Mouse (Mus musculus): Measurements from ENCODE around the gene Hamp. TPM values are rescaled to one million over a fixed set of nuclear protein-coding genes. Genes with fewer than 3 reads are reported as not detected.

Hamp gene
- total RNA-seq (2012; rRNA removed) = not detected in 2 replicates

DNA sequence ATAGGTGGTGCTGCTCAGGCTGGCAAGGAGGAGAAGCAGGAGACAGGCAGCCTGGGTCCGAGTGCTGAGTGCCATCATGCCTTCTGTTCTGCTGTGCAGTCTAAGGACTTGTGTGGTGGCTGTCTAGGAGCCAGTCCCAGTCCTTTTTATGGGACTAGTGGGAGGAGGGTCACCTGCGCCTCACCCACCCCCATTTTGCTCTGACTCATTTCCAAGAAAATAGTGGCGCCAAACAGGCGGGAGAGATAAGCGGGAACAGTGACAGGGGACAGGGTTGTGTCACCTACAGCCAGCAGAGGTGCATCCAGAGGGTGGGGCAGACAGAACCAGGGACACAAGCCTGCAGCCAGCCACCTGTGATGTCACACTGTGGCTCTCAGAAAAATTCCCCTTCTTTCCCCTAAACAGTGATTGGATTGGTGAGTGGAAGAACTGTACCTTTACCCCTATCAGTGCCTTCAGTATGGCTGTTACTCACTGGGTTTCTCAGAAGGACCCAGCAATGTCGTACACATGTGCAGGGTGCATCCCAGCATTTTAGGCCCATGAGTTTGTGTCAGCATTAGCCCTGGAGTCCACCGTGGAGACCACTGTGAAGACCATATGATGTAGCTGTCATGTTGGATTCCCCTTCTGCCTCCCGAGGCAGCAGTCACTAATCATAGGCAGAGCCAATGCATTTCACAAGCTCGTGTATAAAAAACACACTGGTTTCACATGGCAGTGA is at the start of gene Hamp:
TSS of gene Hamp (minus strand) at position 124 of the 727 bp plus-strand sequence.
- H3K4me1 ChIP-seq (ENCODE audit: control insufficient read depth in 2 of 2, insufficient read depth in 2 of 2, low read length in 2 of 2, poor library complexity in 1 of 2) = no peaks in the 10 kb centered on the region
- TF ChIP-seq ZNF384 (IDR thresholded peaks at IDR 0.05; ENCODE audit: low read depth, low read length) = no peak
- TF ChIP-seq CHD2 (IDR thresholded peaks at IDR 0.05; ENCODE audit: low read depth, low read length) = no peak
- no peak for TF ChIP-seq ZC3H11A (IDR thresholded peaks at IDR 0.05; ENCODE audit: borderline replicate concordance, low read depth, low read length)
- TF ChIP-seq MAFK (IDR thresholded peaks at IDR 0.05; ENCODE audit: insufficient read depth, low read depth, low read length) = no peak
- no peak for TF ChIP-seq HCFC1 (IDR thresholded peaks at IDR 0.05; ENCODE audit: borderline replicate concordance, insufficient read depth, low read length)
- in situ Hi-C loops (cut with MboI; ENCODE audit: low sequenced_read_pairs in 2 of 2, unreplicated experiment in 2 of 2) = no loop called here
- no peaks in the 10 kb centered on the region for H3K9me3 ChIP-seq (ENCODE audit: control insufficient read depth, insufficient read depth, low read depth, low read length)
- no peak within 1 kb of the TSS for H3K27ac ChIP-seq (ENCODE audit: insufficient read depth, low read depth, low read length, poor library complexity, severe bottlenecking)
- H3K9ac ChIP-seq (ENCODE audit: insufficient read depth, low read depth, low read length, poor library complexity, severe bottlenecking) = no peak within 1 kb of the TSS
- no peak for DNase-seq (ENCODE audit: low read depth, low spot score)
- peaks cover 8% of the 10 kb centered on the region; the same call in 1 of the 2 replicates for H3K36me3 ChIP-seq (ENCODE audit: control insufficient read depth, insufficient read depth, low read length, poor library complexity, severe bottlenecking)
- H3K4me3 ChIP-seq (ENCODE audit: insufficient read depth in 1 of 2, low read depth in 1 of 2, low read length in 2 of 2, poor library complexity in 1 of 2, severe bottlenecking in 1 of 2) = no peak within 1 kb of the TSS

DNA sequence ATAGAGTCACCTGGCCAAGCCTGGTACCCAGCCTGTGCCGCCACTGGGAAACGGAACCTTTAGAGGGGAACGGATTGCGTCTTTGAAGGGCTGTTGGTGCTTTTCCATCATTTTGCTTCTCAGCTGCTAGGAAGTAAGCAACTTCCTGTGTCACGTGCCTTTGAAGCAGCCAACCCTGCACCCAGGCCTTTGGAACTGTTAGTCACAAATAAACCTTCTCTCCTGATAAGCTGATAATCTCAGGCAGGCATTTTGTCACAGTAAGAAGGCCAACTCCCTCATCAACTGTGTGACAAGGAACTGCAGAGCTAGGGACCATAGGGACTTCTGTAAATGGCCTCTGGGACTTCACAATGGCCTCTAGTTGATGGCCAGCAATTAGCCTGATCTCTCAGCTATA is 48.3 kb upstream of the Hamp start:
- DNase-seq (ENCODE audit: low read depth, low spot score) = no peak
- Histone ChIP-seq H3K9me3 (ENCODE audit: control insufficient read depth, insufficient read depth, low read depth, low read length) (no peaks in the 10 kb centered on the region), H3K4me1 (ENCODE audit: control insufficient read depth in 2 of 2, insufficient read depth in 2 of 2, low read length in 2 of 2, poor library complexity in 1 of 2) (no peaks in the 10 kb centered on the region), H3K9ac (ENCODE audit: insufficient read depth, low read depth, low read length, poor library complexity, severe bottlenecking) (no peak overlapping the region), H3K36me3 (ENCODE audit: control insufficient read depth, insufficient read depth, low read length, poor library complexity, severe bottlenecking) (no peaks in the 10 kb centered on the region), H3K4me3 (ENCODE audit: insufficient read depth in 1 of 2, low read depth in 1 of 2, low read length in 2 of 2, poor library complexity in 1 of 2, severe bottlenecking in 1 of 2) (no peak overlapping the region), H3K27ac (ENCODE audit: insufficient read depth, low read depth, low read length, poor library complexity, severe bottlenecking) (no peak overlapping the region)
- TF ChIP-seq CHD2 (IDR thresholded peaks at IDR 0.05; ENCODE audit: low read depth, low read length) (no peak), HCFC1 (IDR thresholded peaks at IDR 0.05; ENCODE audit: borderline replicate concordance, insufficient read depth, low read length) (no peak)
- in situ Hi-C loops (cut with MboI; ENCODE audit: low sequenced_read_pairs in 2 of 2, unreplicated experiment in 2 of 2) = no loop called here

DNA sequence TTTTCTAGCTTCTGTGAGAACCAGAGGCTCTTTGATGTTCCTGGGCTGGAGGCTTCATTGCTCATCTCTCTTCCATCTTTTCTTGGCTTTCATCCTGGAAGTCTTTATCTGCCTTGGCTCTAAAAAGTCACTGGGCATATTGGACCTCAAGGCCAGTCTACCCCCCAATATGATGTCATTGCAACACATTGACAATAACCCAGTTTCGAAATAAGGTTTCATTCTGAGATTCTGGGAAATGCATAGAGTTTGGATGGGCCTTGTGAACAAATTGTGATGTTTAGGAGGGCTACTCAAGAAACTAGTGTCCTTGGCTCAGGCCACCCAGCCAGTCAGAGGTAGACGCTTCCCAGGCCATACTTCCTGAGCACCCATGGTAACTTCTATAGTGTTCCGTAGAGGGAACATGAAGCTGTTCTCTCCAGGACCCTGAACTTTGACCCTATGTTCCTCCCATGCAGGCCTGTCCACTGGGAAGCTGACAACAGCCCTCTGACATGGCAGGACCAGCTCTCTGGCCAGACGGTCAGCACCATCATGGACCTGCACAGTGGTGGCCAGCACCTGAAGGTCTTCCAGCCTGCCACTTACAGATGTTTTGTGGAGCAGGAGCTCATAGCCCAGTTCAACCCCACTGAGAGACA is 44.8 kb upstream of the Hamp start:
- TF ChIP-seq ZNF384 (IDR thresholded peaks at IDR 0.05; ENCODE audit: low read depth, low read length) (no peak), ZC3H11A (IDR thresholded peaks at IDR 0.05; ENCODE audit: borderline replicate concordance, low read depth, low read length) (no peak), HCFC1 (IDR thresholded peaks at IDR 0.05; ENCODE audit: borderline replicate concordance, insufficient read depth, low read length) (no peak), MAFK (IDR thresholded peaks at IDR 0.05; ENCODE audit: insufficient read depth, low read depth, low read length) (no peak), CHD2 (IDR thresholded peaks at IDR 0.05; ENCODE audit: low read depth, low read length) (no peak)
- no peaks in the 10 kb centered on the region for H3K4me1 ChIP-seq (ENCODE audit: control insufficient read depth in 2 of 2, insufficient read depth in 2 of 2, low read length in 2 of 2, poor library complexity in 1 of 2)
- H3K36me3 ChIP-seq (ENCODE audit: control insufficient read depth, insufficient read depth, low read length, poor library complexity, severe bottlenecking) = no peaks in the 10 kb centered on the region
- H3K9ac ChIP-seq (ENCODE audit: insufficient read depth, low read depth, low read length, poor library complexity, severe bottlenecking) = no peak overlapping the region
- in situ Hi-C loops (cut with MboI; ENCODE audit: low sequenced_read_pairs in 2 of 2, unreplicated experiment in 2 of 2) = no loop called here
- DNase-seq (ENCODE audit: low read depth, low spot score) = no peak
- H3K27ac ChIP-seq (ENCODE audit: insufficient read depth, low read depth, low read length, poor library complexity, severe bottlenecking) = no peak overlapping the region
- H3K4me3 ChIP-seq (ENCODE audit: insufficient read depth in 1 of 2, low read depth in 1 of 2, low read length in 2 of 2, poor library complexity in 1 of 2, severe bottlenecking in 1 of 2) = no peak overlapping the region
- no peaks in the 10 kb centered on the region for H3K9me3 ChIP-seq (ENCODE audit: control insufficient read depth, insufficient read depth, low read depth, low read length)

DNA sequence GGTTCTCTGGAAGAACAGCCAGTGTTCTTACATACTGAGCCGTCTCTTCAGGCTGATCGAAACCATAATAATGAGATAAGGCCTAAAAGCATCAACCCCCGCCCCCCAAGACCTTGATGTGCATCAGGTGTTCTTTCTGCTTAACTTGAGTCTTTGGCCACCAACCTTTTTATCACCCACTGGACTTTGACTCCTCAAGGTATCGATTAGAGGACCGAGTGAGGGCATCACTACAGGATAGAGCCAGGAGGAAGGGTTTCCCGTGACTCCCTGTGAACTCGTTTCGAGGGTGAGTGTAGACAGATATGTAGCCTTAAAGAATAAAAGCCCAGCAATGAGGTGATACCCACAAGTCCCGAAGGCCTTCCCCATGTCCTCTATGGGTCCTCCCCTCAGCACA is 41.5 kb upstream of the Hamp start:
- Histone ChIP-seq H3K4me3 (ENCODE audit: insufficient read depth in 1 of 2, low read depth in 1 of 2, low read length in 2 of 2, poor library complexity in 1 of 2, severe bottlenecking in 1 of 2) (no peak overlapping the region), H3K4me1 (ENCODE audit: control insufficient read depth in 2 of 2, insufficient read depth in 2 of 2, low read length in 2 of 2, poor library complexity in 1 of 2) (no peaks in the 10 kb centered on the region), H3K9ac (ENCODE audit: insufficient read depth, low read depth, low read length, poor library complexity, severe bottlenecking) (no peak overlapping the region), H3K9me3 (ENCODE audit: control insufficient read depth, insufficient read depth, low read depth, low read length) (no peaks in the 10 kb centered on the region), H3K27ac (ENCODE audit: insufficient read depth, low read depth, low read length, poor library complexity, severe bottlenecking) (no peak overlapping the region), H3K36me3 (ENCODE audit: control insufficient read depth, insufficient read depth, low read length, poor library complexity, severe bottlenecking) (no peaks in the 10 kb centered on the region)
- DNase-seq (ENCODE audit: low read depth, low spot score) = no peak
- in situ Hi-C loops (cut with MboI; ENCODE audit: low sequenced_read_pairs in 2 of 2, unreplicated experiment in 2 of 2) = no loop called here
- TF ChIP-seq MAFK (IDR thresholded peaks at IDR 0.05; ENCODE audit: insufficient read depth, low read depth, low read length) = no peak
- TF ChIP-seq HCFC1 (IDR thresholded peaks at IDR 0.05; ENCODE audit: borderline replicate concordance, insufficient read depth, low read length) = no peak
- no peak for TF ChIP-seq ZNF384 (IDR thresholded peaks at IDR 0.05; ENCODE audit: low read depth, low read length)
- no peak for TF ChIP-seq ZC3H11A (IDR thresholded peaks at IDR 0.05; ENCODE audit: borderline replicate concordance, low read depth, low read length)
- no peak for TF ChIP-seq CHD2 (IDR thresholded peaks at IDR 0.05; ENCODE audit: low read depth, low read length)
